Mouse (Mus musculus): ENCODE data around the gene Bach2.

Gene Bach2

DNA sequence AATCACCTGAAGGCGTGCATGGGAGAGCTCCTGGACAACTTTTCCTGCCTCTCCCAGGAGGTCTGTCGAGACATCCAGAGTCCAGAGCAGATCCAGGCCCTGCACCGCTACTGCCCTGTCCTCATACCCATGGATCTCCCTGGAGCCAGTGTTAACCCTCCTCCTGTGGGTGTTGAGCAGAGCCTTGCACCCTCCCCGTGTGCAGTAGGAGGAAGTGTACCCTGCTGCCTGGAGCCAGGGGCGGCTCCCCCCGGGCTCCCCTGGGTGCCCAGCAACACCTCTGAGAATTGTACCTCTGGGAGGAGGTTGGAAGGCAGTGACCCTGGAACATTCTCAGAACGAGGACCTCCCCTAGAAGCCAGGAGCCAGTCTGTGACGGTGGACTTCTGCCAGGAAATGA is 341.2 kb downstream of the Bach2 start:
- in situ Hi-C loops (cut with MboI, MseI): loop anchor here in 1 of 2 experiments (10.0 kb wide), 1 partner anchor 525 kb away; no protein-coding TSS in a partner anchor

DNA sequence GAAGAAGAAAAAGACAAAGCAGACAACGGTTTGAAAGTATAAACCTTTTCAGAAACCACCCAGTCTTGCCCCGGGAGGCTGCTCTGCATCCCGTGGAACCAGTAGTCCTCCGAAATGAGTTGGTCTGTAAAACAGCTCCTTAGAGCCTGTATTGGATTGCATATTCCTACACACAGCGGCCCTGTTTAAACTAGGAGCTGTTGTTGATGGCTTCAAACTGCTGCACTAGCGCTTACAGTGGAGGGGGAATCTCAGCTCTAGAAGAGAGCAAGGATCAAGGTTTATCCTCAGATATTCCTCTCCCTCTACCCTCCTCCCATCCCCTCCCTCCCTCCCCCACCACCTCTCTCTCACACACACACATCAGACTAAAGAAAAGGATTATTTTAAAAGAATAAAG is 345.6 kb downstream of the Bach2 start:
- in situ Hi-C loops (cut with MboI, MseI): no loop called here

DNA sequence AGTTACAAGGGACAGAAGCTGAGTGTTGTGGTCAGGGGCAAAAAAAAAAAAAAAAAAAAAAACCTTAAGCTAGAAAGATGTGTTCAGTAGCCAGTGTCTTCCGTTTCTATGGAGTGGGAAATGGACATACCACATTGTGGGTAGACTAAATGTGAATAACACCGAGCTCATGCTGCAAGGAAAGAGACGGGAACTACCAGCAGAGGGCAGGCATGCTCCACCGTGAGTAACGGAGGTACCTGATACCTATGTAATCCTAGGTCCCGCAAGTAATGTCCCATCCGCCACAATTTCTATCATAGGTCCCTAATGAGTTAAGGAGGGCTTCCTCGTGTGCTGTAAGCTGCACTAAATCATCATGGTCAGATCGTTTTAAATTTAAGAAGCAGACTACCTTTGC is 348.0 kb downstream of the Bach2 start:
- in situ Hi-C loops (cut with MboI, MseI): no loop called here

DNA sequence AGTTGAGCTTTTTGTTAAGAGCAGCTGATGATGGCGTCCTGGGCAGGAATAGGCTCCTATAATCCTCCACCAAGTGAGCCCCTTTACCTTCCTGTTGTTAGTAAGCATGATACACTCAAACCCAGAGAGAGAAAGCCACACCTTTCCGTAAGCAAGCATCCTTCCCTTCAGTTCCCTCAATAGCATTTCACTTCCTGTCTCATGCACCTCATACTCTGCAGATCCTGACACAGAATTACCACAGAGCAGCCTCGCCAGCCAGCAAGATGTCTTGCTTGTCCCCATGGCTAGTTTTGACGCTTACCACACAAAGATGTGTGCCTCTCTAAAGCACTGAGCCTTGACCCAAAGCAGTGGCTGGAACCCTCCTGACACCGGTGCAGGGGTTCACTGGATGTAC is 348.9 kb downstream of the Bach2 start:
- in situ Hi-C loops (cut with MboI, MseI): no loop called here

DNA sequence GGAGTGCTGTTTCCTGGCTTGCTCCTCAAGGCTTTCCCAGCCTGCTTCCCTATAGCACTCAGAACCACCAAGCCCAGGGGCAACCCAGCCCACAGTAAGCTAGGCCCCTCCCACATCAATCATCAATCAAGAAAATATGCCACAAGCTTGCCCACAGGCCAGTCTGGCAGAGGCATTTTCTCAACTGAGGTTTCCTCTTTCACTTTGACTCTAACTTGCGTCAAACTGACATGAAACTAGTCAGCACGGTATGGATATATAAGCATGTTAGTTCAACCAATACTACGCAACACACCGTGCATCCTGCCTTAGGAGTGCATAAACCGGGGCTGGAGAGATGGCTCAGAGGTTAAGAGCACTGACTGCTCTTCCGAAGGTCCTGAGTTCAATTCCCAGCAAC is 349.6 kb downstream of the Bach2 start:
- in situ Hi-C loops (cut with MboI, MseI): no loop called here

DNA sequence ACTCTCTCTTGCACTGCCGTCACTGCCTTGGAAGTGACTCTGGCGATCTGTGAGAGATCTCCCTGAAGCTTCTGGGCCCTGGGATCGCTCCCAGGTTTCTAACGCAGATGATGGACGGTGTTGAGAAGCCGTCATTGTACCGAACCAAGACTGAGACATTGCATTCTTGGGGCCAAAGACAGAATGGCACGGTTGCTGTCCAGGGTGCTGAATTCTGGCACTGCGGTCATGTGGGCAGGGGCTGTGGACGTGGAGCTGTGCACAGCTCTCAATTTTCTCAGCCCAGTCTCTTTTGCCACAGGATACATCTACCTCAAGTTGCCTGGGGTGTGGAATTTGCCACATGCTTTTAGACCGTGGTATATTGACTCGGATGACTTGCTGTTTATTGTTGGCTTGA is 362.5 kb downstream of the Bach2 start:
- in situ Hi-C loops (cut with MboI, MseI): no loop called here

DNA sequence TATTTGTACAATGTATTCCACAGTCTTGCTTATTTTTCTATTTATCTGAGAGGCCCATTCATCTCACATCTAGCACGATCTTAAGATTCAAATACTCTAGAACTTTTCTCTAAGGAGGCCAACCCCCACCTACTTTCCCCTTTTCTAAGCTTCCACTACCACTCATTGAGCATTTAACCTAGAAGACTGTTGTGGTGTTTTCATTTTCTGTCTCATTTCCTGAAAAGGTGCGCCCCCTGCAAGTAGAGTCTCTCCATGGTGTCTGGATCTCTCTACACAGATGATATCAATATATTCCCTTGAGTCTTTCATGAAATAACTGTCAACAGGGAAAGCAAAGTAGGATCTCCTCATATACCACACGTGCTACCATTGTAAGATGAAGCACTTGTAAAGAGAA is 364.1 kb downstream of the Bach2 start, which contains the start of gene Gja10:
TSS of gene Gja10 (minus strand) at position 101 of the 400 bp plus-strand sequence.
- in situ Hi-C loops (cut with MboI, MseI): no loop called here

DNA sequence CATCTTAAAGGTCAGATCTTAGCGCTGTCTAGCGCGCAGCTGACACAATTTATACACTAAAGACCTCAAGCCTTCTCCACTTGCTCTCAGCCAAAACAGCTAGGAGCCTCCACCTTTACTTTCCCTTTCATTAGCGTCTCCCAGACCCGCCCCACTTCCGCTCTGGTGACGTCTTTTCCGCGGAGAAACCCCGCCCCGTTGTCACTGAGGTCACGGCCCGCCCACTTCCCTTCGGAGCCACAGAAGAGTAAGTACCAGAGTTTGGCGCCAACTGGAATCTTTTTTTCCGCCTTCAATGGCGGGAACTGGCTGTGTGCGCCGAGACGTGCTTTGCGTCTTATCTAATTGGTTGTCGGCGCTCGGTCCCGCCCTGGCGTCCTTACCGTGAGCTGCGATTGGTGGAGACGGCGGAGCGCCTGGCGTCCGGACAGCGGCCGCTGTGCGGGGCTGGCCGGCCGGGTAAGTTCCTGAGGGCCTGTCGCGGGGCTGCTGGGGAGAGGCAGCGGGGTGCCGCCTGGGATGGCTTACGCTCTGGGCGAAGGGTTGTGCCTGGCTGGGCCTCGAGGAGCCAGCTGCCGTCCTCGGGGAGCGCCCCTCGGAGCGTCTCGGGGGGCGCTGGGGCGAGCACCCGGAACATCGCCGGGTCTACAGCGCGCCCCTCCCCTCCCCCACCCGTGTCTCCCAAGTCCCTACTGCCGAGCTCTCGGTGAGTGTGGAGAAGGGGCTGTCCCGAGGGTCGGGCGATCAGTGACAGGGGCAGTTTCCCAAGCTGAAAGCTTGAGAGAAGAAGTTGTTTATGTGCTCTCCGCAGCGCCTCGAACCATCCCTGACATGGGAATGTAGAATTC is 376.7 kb downstream of the Bach2 start, which contains the start of gene Casp8ap2:
TSS of gene Casp8ap2 (plus strand) at position 418 of the 848 bp plus-strand sequence.
- in situ Hi-C loops (cut with MboI, MseI): no loop called here

DNA sequence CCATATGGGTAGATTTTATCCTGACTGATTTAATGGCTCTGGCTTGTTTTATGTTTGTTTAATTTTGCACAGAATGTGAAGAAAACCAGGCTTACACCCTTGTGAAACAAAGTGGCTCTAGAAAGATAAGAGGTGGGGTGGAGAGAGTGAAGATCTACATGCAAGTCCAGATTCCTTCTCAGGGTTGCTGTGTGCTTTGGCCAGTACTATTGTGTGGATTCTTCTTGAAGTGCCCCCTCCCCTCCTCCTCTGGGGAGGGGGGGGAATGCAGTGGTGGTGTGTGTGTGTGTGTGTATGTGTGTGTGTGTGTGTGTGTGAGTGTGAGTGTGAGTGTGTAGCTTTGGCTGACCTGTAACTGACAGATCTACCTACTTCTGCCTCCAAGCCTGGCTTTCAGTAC is 383.0 kb downstream of the Bach2 start:
- in situ Hi-C loops (cut with MboI, MseI): no loop called here
